Mouse (Mus musculus) erythroblast, embryonic 14.5 days (primary cell): ENCODE data around the gene Nfe2. TPM values are rescaled to one million over a fixed set of nuclear protein-coding genes. Genes with fewer than 3 reads are reported as not detected.
"Not testable (repeated sequence)": the region's sequence is repeated elsewhere in the genome, so short reads cannot be mapped to it uniquely, and the experiment has no call there.

Experiments
- H3K27me3 ChIP-seq: 2 replicates; pipeline ENCODE4 v1.6.1; 2012; ENCODE audit warnings: inconsistent platforms; ENCODE audit not compliant: control insufficient read depth
- H3K36me3 ChIP-seq: 2 replicates; pipeline ENCODE4 v1.6.1; 2012; ENCODE audit warnings: mild to moderate bottlenecking, inconsistent platforms; ENCODE audit not compliant: control insufficient read depth
- H3K4me1 ChIP-seq: 2 replicates; pipeline ENCODE4 v1.6.1; 2012; ENCODE audit warnings: inconsistent platforms; ENCODE audit not compliant: control insufficient read depth
- H3K4me3 ChIP-seq: replicated peaks from 2 replicates; pipeline ENCODE3; 2012; ENCODE audit warnings: moderate library complexity, mild to moderate bottlenecking, inconsistent platforms
- H3K9me3 ChIP-seq: 2 replicates; pipeline ENCODE4 v1.6.1; 2012; ENCODE audit warnings: low read length, inconsistent platforms, mixed read lengths; ENCODE audit not compliant: control insufficient read depth
- GATA1 ChIP-seq: IDR thresholded peaks from 2 replicates; pipeline ENCODE4 v1.6.1; 2012; ENCODE audit warnings: low read length, inconsistent platforms, mixed read lengths
- TAL1 ChIP-seq: IDR thresholded peaks from 3 replicates; pipeline ENCODE4 v1.6.1; 2012; ENCODE audit warnings: low read length, inconsistent platforms, mixed read lengths
- polyA plus RNA-seq: library from polyadenylated mRNA; stranded (reverse); fragments of >175 nt; gene quantifications from 2 replicates; pipeline ENCODE4 v1.2.3, GENCODE M21; 2012

The Nfe2 gene
- polyA plus RNA-seq, 1 experiment: 48.8 TPM

- no peak for TF ChIP-seq TAL1
- TF ChIP-seq GATA1: no peak
- Histone ChIP-seq H3K4me1 (peaks cover 75% of the 10 kb centered on the region), H3K27me3 (no peaks in the 10 kb centered on the region), H3K36me3 (peaks cover 25% of the 10 kb centered on the region), H3K9me3 (no peaks in the 10 kb centered on the region), H3K4me3 (peak overlapping the region; percentile 83)
Measured at GRCm38 (mm10) chr15:103259162-103259561, 959 bp upstream of the Nfe2 start.

DNA sequence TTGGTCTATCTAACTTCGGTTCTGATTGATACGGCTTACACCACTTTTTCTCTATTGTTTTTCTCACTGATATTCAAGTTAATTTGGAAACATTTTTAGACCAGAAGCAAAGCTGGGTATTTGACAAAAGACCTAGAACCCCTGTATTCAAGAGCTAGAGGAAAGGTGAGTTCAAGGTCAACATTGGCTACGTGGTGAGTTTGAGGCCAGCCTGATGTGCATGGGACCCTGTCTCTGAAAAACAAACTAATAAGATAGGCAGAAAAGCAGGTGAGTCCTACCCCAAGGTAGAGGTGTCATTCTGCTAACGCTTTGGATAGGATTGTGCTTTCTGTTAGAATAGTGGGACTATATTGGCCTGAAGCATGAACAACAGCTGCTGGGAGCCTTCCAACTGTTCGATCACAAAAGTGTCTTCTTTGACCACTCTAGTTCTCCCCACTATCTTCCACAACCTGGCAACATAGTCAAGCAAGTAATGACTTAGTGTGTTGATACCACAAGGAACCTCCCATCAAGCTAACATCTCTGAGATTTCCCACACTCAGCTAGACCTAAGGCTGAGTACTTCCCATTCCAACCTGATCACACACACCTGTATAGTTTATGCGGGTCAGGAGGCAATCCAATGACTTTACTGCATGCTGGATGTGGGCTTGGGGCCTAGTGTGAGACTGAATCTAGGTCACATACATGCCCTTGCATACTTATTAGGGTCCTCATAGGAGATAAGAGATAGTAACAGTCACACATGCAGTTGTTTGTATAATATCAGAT is 1.8 kb downstream of the Nfe2 start:
- Histone ChIP-seq H3K4me3 (peak overlapping the region; percentile 83), H3K36me3 (peaks cover 52% of the 10 kb centered on the region), H3K4me1 (peaks cover 77% of the 10 kb centered on the region), H3K27me3 (no peaks in the 10 kb centered on the region), H3K9me3 (no peaks in the 10 kb centered on the region)
- TF ChIP-seq TAL1 (no peak), GATA1 (no peak)

- no peak for TF ChIP-seq TAL1
- no peak for TF ChIP-seq GATA1
- H3K9me3 ChIP-seq: no peaks in the 10 kb centered on the region; the same call in 1 of the 2 replicates
- peak overlapping the region; percentile 83 for H3K4me3 ChIP-seq
- H3K4me1 ChIP-seq: peaks cover 78% of the 10 kb centered on the region
- H3K27me3 ChIP-seq: no peaks in the 10 kb centered on the region
- H3K36me3 ChIP-seq: peaks cover 65% of the 10 kb centered on the region
Measured at GRCm38 (mm10) chr15:103255169-103255568, 3.0 kb downstream of the Nfe2 start.

DNA sequence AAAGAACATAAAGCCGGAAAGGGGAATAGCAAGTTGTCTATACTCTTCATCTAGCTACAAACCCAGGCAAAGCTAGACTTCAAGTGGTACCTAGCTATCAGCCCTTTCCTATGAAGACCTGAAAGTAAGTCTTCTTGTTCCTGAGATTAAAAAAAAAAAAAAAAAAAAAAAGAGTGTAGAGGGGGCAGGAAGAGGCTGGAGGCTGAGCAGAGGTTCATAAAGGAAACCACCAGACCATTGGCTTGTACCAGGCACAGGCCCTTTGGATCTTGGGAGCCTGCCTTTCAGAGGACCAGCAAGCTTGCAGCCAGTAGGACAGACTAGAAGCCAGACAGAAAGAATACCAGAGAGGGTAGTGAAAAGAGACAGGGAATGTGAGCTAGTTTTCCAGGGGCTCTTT is 4.9 kb downstream of the Nfe2 start:
- TF ChIP-seq TAL1: no peak
- no peak for TF ChIP-seq GATA1
- peaks cover 82% of the 10 kb centered on the region for H3K36me3 ChIP-seq
- H3K4me1 ChIP-seq: peaks cover 76% of the 10 kb centered on the region

DNA sequence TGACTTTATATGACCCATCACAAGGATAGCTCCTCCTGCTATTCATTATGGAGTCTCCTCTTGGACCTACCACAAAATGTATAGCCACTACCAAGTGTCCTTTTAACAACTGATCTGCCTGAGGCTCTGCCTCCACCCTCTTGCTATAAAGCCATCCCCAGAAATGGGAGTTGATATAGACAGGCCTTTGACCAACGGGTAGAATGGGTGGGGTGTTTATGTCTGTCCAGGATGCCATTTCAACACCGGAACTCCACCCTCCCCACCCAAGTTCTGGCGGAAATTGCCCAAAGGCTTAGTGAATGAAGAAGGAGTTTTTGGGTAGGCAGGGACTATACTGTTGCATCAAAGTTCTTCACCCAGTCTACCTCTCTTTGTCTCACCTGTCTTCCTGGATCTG is 5.5 kb downstream of the Nfe2 start:
- Histone ChIP-seq H3K4me3 (peak overlapping the region; percentile 83), H3K4me1 (peaks cover 77% of the 10 kb centered on the region), H3K36me3 (peaks cover 86% of the 10 kb centered on the region), H3K27me3 (no peaks in the 10 kb centered on the region; the same call in 1 of the 2 replicates), H3K9me3 (no peaks in the 10 kb centered on the region; the same call in 1 of the 2 replicates)
- TF ChIP-seq TAL1 (no peak), GATA1 (no peak)

More for the DNA sequence above, 4.9 kb downstream of the Nfe2 start:
- Histone ChIP-seq H3K27me3 (no peaks in the 10 kb centered on the region; the same call in 1 of the 2 replicates), H3K9me3 (no peaks in the 10 kb centered on the region; the same call in 1 of the 2 replicates), H3K4me3 (peak overlapping the region; percentile 83)

DNA sequence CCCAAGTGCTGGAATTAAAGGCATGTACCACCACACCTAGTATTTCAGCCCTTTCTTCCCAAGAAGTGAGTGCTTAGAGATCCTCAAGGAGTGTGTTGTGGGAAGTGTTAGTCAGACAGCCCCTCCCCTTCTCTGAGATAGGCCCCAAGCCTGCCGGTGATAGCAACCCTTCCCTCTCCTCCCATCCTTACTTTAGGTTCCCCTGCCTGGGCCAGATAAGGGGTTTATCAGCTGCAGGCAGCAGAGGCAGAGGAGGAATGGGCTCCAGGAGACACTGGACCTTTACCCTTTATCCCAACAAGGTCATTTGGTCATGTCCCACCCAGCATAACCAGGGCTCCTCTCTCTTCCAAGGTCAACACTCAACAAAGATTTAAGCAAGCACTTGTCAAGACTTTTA is 6.6 kb downstream of the Nfe2 start:
- Histone ChIP-seq H3K4me3 (peak overlapping the region; percentile 83), H3K4me1 (peaks cover 77% of the 10 kb centered on the region), H3K9me3 (no peaks in the 10 kb centered on the region; the same call in 1 of the 2 replicates), H3K36me3 (peaks cover 94% of the 10 kb centered on the region), H3K27me3 (no peaks in the 10 kb centered on the region; the same call in 1 of the 2 replicates)
- TF ChIP-seq TAL1 (peak; percentile 97), GATA1 (peak; percentile 99)

GRCm38 (mm10) chr15:103250195-103250740 is 7.9 kb downstream of the Nfe2 start:
- Histone ChIP-seq H3K4me1 (peaks cover 77% of the 10 kb centered on the region), H3K9me3 (no peaks in the 10 kb centered on the region; the same call in 1 of the 2 replicates), H3K36me3 (peaks cover 99% of the 10 kb centered on the region), H3K27me3 (no peaks in the 10 kb centered on the region; the same call in 1 of the 2 replicates), H3K4me3 (peak overlapping the region; percentile 83)
- no peak for TF ChIP-seq TAL1
- no peak for TF ChIP-seq GATA1

DNA sequence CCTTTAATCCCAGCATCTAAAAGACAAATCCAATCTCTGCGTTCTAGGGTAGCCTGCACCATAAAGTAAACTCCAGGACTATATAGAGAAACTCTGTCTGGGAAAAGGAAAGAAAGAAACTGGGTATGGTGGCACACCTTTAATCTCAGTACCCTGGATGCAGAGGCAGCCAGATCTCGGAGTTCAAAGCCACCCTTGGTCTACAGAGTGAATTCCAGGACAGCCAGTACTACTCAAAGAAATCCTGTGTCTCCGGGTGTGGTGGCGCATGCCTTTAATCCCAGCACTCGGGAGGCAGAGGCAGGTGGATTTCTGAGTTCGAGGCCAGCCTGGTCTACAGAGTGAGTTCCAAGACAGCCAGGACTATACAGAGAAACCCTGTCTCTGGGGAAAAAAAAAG is 8.7 kb downstream of the Nfe2 start:
- H3K27me3 ChIP-seq, H3K9me3 ChIP-seq: not testable (repeated sequence)
- Histone ChIP-seq H3K36me3 (peaks cover 98% of the 10 kb centered on the region), H3K4me3 (peak overlapping the region; percentile 56), H3K4me1 (peaks cover 82% of the 10 kb centered on the region)
